Mouse (Mus musculus): ENCODE data around the gene Il5.

DNA sequence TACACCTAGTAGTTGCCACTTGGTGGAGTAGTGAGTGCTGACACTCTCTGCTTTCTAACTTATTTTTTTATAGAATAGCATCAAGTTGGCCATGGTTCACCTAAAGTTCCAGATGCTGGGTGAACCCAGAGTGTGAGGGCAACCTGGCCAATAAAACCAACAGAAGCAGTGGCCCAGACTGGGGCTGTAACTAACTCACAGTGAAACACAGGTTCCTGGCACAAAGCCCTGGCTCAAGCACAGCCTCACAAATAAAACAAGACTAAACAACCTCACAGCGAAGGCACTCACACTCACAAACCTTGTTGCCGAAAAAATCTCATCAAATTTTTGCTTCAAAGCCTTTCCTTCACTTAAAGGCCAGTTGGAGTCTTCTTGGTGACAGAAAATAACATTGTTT lies 22.1 kb upstream of the Il5 start:
- TF ChIP-seq CTCF (IDR thresholded peaks at IDR 0.05) (no peak), EP300 (IDR thresholded peaks at IDR 0.05) (no peak)

Measured in lung, postnatal 0 days (tissue).